Mouse (Mus musculus) liver, embryonic 14.5 days (tissue): ENCODE measurements at regions not wholly inside any gene's neighbourhood (a gene's known extent, or its start where the extent isn't known, plus 50 kb on each side); places are given as distances from the start of the nearest gene placed in this dataset.
"Not testable (repeated sequence)": the region's sequence is repeated elsewhere in the genome, so short reads cannot be mapped to it uniquely, and the experiment has no call there.

ENCODE experiments used
- ATAC-seq: fragments of 200-750 bp; cut with Nextera tagmentation; 2 replicates; pipeline ENCODE4 v1.8.0; 2017; ENCODE audit warnings: moderate number of reproducible peaks, mild to moderate bottlenecking, moderate library complexity; ENCODE audit not compliant: insufficient read depth
- DNase-seq, 3 experiments: peaks; one replicate each; pipeline ENCODE4 v3.0.0-alpha.2; 2012 to 2013; ENCODE audit warnings: low read depth in 3 of 3, low spot score in 3 of 3
- H3K27ac ChIP-seq: fragments of 300-500 bp; sonication (generic); 2 replicates; pipeline ENCODE4 v1.5.1; 2014; ENCODE audit warnings: moderate library complexity, mild to moderate bottlenecking, control low read depth, inconsistent platforms
- H3K27me3 ChIP-seq: fragments of 300-500 bp; sonication (generic); 2 replicates; pipeline ENCODE4 v1.6.1; 2014; ENCODE audit warnings: mild to moderate bottlenecking, low read length, moderate library complexity; ENCODE audit not compliant: control insufficient read depth, insufficient read depth
- H3K36me3 ChIP-seq: fragments of 300-500 bp; sonication (generic); replicated peaks from 2 replicates; pipeline ENCODE4 v1.6.1; 2014; ENCODE audit warnings: low read depth; ENCODE audit not compliant: control insufficient read depth, insufficient read depth
- H3K4me1 ChIP-seq, 2 experiments: fragments of 200-500 bp in 1 of 2; fragments of 300-500 bp in 1 of 2; sonication (generic) in 1 of 2; replicated peaks; 2 replicates each; pipeline ENCODE4 v1.6.1; 2012 to 2014; ENCODE audit warnings: antibody characterized with exemption in 1 of 2, inconsistent platforms in 1 of 2, low read length in 1 of 2; ENCODE audit not compliant: control insufficient read depth in 2 of 2, insufficient read depth in 2 of 2
- H3K4me2 ChIP-seq: fragments of 300-500 bp; sonication (generic); 2 replicates; pipeline ENCODE4 v1.6.1; 2014; ENCODE audit warnings: low read depth, mild to moderate bottlenecking, control low read depth, moderate library complexity
- H3K4me3 ChIP-seq, 2 experiments: fragments of 200-500 bp in 1 of 2; fragments of 300-500 bp in 1 of 2; sonication (generic) in 1 of 2; 2 replicates each; pipeline ENCODE4 v1.5.1; 2012 to 2014; ENCODE audit warnings: low read depth in 2 of 2, low read length in 2 of 2, mild to moderate bottlenecking in 2 of 2, control low read depth in 1 of 2, inconsistent platforms in 1 of 2, moderate library complexity in 1 of 2; ENCODE audit not compliant: insufficient read depth in 1 of 2
- H3K9ac ChIP-seq: fragments of 300-500 bp; sonication (generic); replicated peaks from 2 replicates; pipeline ENCODE4 v1.6.1; 2014; ENCODE audit warnings: mild to moderate bottlenecking, control low read depth, moderate library complexity
- H3K9me3 ChIP-seq: fragments of 300-500 bp; sonication (generic); 2 replicates; pipeline ENCODE4 v1.6.1; 2016; ENCODE audit warnings: low read length, mixed read lengths; ENCODE audit not compliant: control insufficient read depth
- CTCF ChIP-seq: IDR thresholded peaks from 2 replicates; pipeline ENCODE4 v1.5.1; 2016; ENCODE audit warnings: antibody characterized with exemption, low read depth, control low read depth
- EP300 ChIP-seq: IDR thresholded peaks from 2 replicates; pipeline ENCODE4 v1.6.1; 2016; ENCODE audit warnings: antibody characterized with exemption, low read depth
- WGBS: fragments of 180-500 bp; shearing (Covaris S2); extraction: QIAGEN DNeasy Blood & Tissue Kit; methylation state at CpG from one replicate; pipeline ENCODE4 v1.1.7; 2014; ENCODE audit not compliant: insufficient replicate concordance; 5-methylcytosine and 5-hydroxymethylcytosine counted together

DNA sequence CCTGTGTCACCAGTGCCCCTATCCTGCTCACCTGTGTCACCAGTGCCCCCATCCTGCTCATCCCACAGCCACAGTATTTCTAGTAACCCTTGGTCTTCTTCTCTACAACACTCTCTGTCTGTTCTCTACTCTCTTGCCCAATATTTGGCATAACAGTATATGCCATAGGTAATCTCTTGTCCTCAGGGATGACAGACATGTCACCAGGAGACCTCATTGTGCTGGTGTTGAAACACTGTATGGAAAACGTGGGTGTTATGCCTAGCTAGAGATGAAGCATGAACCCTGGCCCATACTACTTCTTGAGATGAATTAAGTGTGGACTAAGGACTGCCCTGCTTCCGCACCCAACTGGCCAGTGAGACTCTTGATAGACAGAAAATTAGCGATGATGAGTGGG, 241.4 kb downstream of the Bcl11a start:
- H3K4me1 ChIP-seq, result no peaks in the 10 kb centered on the region
- H3K36me3 ChIP-seq, result no peaks in the 10 kb centered on the region
- no peak overlapping the region for H3K9ac ChIP-seq
- ATAC-seq, result no peak
- H3K27me3 ChIP-seq, result no peaks in the 10 kb centered on the region
- no peak for DNase-seq
- 63% methylated on average over 3 of the region's 3 CpGs for WGBS
- TF ChIP-seq EP300 (no peak), CTCF (no peak)
- no peak overlapping the region for H3K27ac ChIP-seq
- no peak overlapping the region for H3K4me2 ChIP-seq
- no peak overlapping the region for H3K4me3 ChIP-seq
- H3K9me3 ChIP-seq, result no peaks in the 10 kb centered on the region

DNA sequence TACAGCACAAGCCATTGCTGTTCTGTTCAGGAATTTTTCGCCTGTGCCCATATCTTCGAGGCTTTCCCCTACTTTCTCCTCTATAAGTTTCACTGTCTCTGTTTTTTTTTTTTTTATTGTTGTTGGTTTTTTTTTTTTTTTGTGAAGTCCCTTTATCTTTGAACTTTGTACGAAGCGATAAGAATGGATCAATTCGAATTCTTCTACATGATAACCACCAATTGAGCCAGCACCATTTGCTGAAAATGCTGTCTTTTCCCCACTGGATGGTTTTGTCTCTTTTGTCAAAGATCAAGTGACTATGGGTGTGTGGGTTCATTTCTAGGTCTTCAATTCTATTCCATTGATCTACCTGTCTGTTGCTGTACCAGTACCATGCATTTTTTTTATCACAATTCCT, 244.6 kb downstream of the Bcl11a start:
- H3K4me2 ChIP-seq, ATAC-seq, H3K9me3 ChIP-seq, H3K36me3 ChIP-seq, H3K4me3 ChIP-seq, H3K27me3 ChIP-seq, H3K27ac ChIP-seq, DNase-seq, H3K4me1 ChIP-seq, H3K9ac ChIP-seq: not testable (repeated sequence)
- 57% methylated on average over 5 of the region's 5 CpGs for WGBS

DNA sequence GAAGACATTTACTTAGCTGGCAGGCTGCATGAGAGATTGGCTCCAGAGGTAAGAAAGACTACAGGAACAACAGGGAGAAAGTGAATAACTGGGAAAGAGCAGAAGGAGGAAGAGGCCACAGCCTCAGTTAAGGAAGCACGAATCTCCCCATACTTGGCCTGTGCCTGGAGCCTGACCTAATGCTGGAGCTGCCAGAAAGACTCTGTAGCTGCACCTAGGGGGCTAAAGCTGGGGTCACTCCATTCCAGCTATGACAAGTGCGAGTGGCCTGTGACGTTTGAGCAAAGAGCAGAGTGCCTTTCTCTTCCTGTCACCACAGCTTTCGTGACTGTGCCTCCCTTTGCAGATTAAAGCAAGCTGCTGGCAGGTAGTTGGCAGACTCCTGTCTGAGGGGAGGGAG, 250.6 kb downstream of the Bcl11a start:
- no peaks in the 10 kb centered on the region for H3K4me1 ChIP-seq
- H3K4me2 ChIP-seq, result no peak overlapping the region
- DNase-seq (no peak), ATAC-seq (no peak)
- no peak overlapping the region for H3K4me3 ChIP-seq
- no peak overlapping the region for H3K9ac ChIP-seq
- WGBS, result 29% methylated on average over 4 of the region's 4 CpGs
- H3K27me3 ChIP-seq, result no peaks in the 10 kb centered on the region
- no peaks in the 10 kb centered on the region for H3K36me3 ChIP-seq
- TF ChIP-seq EP300 (no peak), CTCF (no peak)
- no peak overlapping the region for H3K27ac ChIP-seq
- no peaks in the 10 kb centered on the region for H3K9me3 ChIP-seq

DNA sequence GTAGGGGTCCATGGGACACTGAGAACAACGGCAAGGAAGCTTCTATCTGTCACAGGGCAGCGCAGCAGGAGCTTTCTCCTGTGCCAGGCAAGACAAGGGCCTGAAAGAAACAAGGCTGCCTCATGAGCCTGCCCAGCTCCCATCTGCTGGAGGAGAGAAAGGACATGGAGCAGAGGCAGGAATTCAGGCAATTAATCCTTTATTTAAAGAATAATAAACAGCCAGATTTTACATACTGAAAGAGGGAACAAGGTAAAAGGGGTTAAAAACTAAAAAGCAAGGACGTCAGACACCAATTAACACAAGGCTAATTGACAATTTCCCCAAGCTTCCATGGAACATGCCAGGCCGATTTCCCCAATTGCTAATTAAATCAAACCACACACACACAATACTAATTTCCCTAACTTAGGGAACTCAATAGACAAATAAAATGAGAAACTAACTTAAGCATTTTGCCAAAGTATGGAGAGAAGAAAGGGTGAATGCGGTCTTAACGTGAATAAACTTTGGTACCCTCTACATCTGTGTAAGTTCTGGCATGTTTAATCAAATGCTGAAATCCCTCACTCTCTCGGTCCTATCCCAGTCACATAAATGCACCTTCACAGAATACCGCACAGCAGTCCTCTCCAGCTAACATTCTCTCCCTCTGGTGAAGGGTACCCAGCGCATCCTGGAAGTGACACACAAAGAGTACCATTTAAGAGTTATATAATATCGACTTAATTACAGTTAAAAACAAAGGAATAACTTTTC, 252.7 kb downstream of the Bcl11a start:
- no peak overlapping the region for H3K27ac ChIP-seq
- no peak overlapping the region for H3K4me3 ChIP-seq
- 65% methylated on average over 10 of the region's 10 CpGs for WGBS
- H3K4me2 ChIP-seq, result no peak overlapping the region
- H3K36me3 ChIP-seq, result no peaks in the 10 kb centered on the region
- DNase-seq (no peak), ATAC-seq (no peak)
- H3K4me1 ChIP-seq, result no peaks in the 10 kb centered on the region
- no peaks in the 10 kb centered on the region for H3K27me3 ChIP-seq
- TF ChIP-seq CTCF, result no peak
- TF ChIP-seq EP300, result no peak
- H3K9ac ChIP-seq, result no peak overlapping the region
- no peaks in the 10 kb centered on the region for H3K9me3 ChIP-seq

DNA sequence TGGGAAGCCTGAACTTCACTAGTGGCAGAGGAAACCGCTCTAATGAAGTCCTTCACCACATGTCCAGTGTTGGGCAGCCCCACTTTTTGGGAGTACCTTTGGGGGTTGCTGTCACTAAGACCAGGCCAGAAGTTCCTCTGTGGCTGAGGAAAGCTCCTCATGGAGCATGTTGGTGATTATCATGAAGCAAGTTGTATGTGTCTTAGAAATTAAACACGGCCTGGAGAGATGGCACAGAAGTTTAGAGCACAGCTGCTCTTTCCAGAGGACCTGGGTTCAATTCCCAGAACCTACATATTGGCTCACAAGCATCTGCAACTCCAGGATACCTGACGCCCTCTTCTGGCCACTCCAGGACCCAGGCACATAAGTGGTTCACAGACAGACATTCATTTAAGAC, 254.4 kb downstream of the Bcl11a start:
- TF ChIP-seq EP300 (no peak), CTCF (0 out of 2 replicates have a peak, but pooled peaks have one; percentile 26)
- no peaks in the 10 kb centered on the region for H3K36me3 ChIP-seq
- no peaks in the 10 kb centered on the region for H3K4me1 ChIP-seq
- H3K27ac ChIP-seq, result no peak overlapping the region
- 64% methylated on average over 3 of the region's 3 CpGs for WGBS
- no peak overlapping the region for H3K4me3 ChIP-seq
- H3K4me2 ChIP-seq, result no peak overlapping the region
- no peaks in the 10 kb centered on the region for H3K27me3 ChIP-seq
- ATAC-seq (no peak), DNase-seq (no peak)
- H3K9ac ChIP-seq, result no peak overlapping the region
- no peaks in the 10 kb centered on the region for H3K9me3 ChIP-seq
